Mouse (Mus musculus) midbrain, embryonic 12.5 days (tissue): ENCODE data around the gene Haus4. TPM values are rescaled to one million over a fixed set of nuclear protein-coding genes. Genes with fewer than 3 reads are reported as not detected.

Experiments used
- ATAC-seq: fragments of 200-750 bp; cut with Nextera tagmentation; 2 replicates; pipeline ENCODE4 v1.8.0; 2017; ENCODE audit warnings: low read depth, moderate TSS enrichment, moderate library complexity; ENCODE audit not compliant: low FRiP score
- H3K27ac ChIP-seq: fragments of 300-500 bp; sonication (generic); replicated peaks from 2 replicates; pipeline ENCODE4 v1.5.1; 2016; ENCODE audit warnings: mild to moderate bottlenecking
- H3K27me3 ChIP-seq: fragments of 300-500 bp; sonication (generic); 2 replicates; pipeline ENCODE4 v1.6.1; 2016; ENCODE audit warnings: mild to moderate bottlenecking
- H3K36me3 ChIP-seq: fragments of 300-500 bp; sonication (generic); 2 replicates; pipeline ENCODE4 v1.6.1; 2016
- H3K4me1 ChIP-seq: fragments of 300-500 bp; sonication (generic); 2 replicates; pipeline ENCODE4 v1.6.1; 2016
- H3K4me2 ChIP-seq: fragments of 300-500 bp; sonication (generic); replicated peaks from 2 replicates; pipeline ENCODE4 v1.6.1; 2016; ENCODE audit warnings: mild to moderate bottlenecking, moderate library complexity
- H3K4me3 ChIP-seq: fragments of 300-500 bp; sonication (generic); 2 replicates; pipeline ENCODE4 v1.5.1; 2016; ENCODE audit warnings: mild to moderate bottlenecking
- H3K9ac ChIP-seq: fragments of 300-500 bp; sonication (generic); replicated peaks from 2 replicates; pipeline ENCODE4 v1.6.1; 2016; ENCODE audit warnings: mild to moderate bottlenecking, moderate library complexity
- H3K9me3 ChIP-seq: fragments of 300-500 bp; sonication (generic); 2 replicates; pipeline ENCODE4 v1.6.1; 2016; ENCODE audit warnings: mild to moderate bottlenecking
- WGBS: fragments of 180-500 bp; shearing (Covaris S2); methylation state at CpG from one replicate; pipeline ENCODE4 v1.1.7; 2016; 5-methylcytosine and 5-hydroxymethylcytosine counted together
- polyA plus RNA-seq: library from polyadenylated mRNA; unstranded; fragments of >200 nt; fragmentation: Nextera tagmentation; extraction: Ambion mirVana; gene quantifications from 2 replicates; pipeline ENCODE4 v1.2.1, GENCODE M21; 2016

The Haus4 gene
- polyA plus RNA-seq, 1 experiment from 2014 or later: 35.0 TPM

- no peak overlapping the region for H3K4me3 ChIP-seq
- 0 out of 2 replicates have a peak overlapping the region, but pooled peaks have one; percentile 15 for H3K27ac ChIP-seq
- H3K4me1 ChIP-seq: peaks cover 48% of the 10 kb centered on the region
- no peaks in the 10 kb centered on the region for H3K9me3 ChIP-seq
- H3K9ac ChIP-seq: peak overlapping the region; percentile 12; the same call in 1 of the 2 replicates
- H3K36me3 ChIP-seq: peaks cover 27% of the 10 kb centered on the region
- H3K4me2 ChIP-seq: no peak overlapping the region
- 0 out of 2 replicates have a peak, but pooled peaks cover 4% of the 10 kb centered on the region for H3K27me3 ChIP-seq
- ATAC-seq: no peak
- WGBS: 59% methylated on average over 17 of the region's 17 CpGs
Observed at GRCm38 (mm10) chr14:54569451-54570392, 15.3 kb upstream of the Haus4 start.

- peaks cover 27% of the 10 kb centered on the region for H3K36me3 ChIP-seq
- H3K4me2 ChIP-seq: no peak overlapping the region
- no peak overlapping the region for H3K9ac ChIP-seq
- H3K4me3 ChIP-seq: no peak overlapping the region
- no peaks in the 10 kb centered on the region for H3K9me3 ChIP-seq
- ATAC-seq: no peak
- peaks cover 39% of the 10 kb centered on the region for H3K4me1 ChIP-seq
- WGBS: 74% methylated on average over 15 of the region's 15 CpGs
- 0 out of 2 replicates have a peak overlapping the region, but pooled peaks have one; percentile 15 for H3K27ac ChIP-seq
- H3K27me3 ChIP-seq: no peaks in the 10 kb centered on the region
Observed at GRCm38 (mm10) chr14:54568694-54569414, 14.4 kb upstream of the Haus4 start.

- Histone ChIP-seq H3K27me3 (no peaks in the 10 kb centered on the region), H3K4me1 (0 out of 2 replicates have a peak, but pooled peaks cover 3% of the 10 kb centered on the region), H3K27ac (no peak overlapping the region), H3K9ac (no peak overlapping the region), H3K4me2 (no peak overlapping the region), H3K9me3 (no peaks in the 10 kb centered on the region), H3K4me3 (no peak overlapping the region), H3K36me3 (no peaks in the 10 kb centered on the region)
- 87% methylated on average over 14 of the region's 14 CpGs for WGBS
- ATAC-seq: no peak
Observed at GRCm38 (mm10) chr14:54560527-54561242, 6.3 kb upstream of the Haus4 start.

- H3K36me3 ChIP-seq: no peaks in the 10 kb centered on the region
- no peaks in the 10 kb centered on the region for H3K9me3 ChIP-seq
- H3K4me3 ChIP-seq: no peak overlapping the region
- H3K4me1 ChIP-seq: peaks cover 10% of the 10 kb centered on the region
- H3K9ac ChIP-seq: no peak overlapping the region
- ATAC-seq: no peak
- no peak overlapping the region for H3K4me2 ChIP-seq
- H3K27me3 ChIP-seq: 0 out of 2 replicates have a peak, but pooled peaks cover 8% of the 10 kb centered on the region
- WGBS: 83% methylated on average over 8 of the region's 8 CpGs
- no peak overlapping the region for H3K27ac ChIP-seq
Observed at GRCm38 (mm10) chr14:54557330-54557729, 2.9 kb upstream of the Haus4 start.

- Histone ChIP-seq H3K9ac (peak overlapping the region; percentile 81), H3K4me2 (peak overlapping the region; percentile 87), H3K4me3 (peak overlapping the region; percentile 60), H3K27me3 (0 out of 2 replicates have a peak, but pooled peaks cover 8% of the 10 kb centered on the region), H3K9me3 (no peaks in the 10 kb centered on the region), H3K36me3 (peaks cover 9% of the 10 kb centered on the region; the same call in 1 of the 2 replicates), H3K4me1 (peaks cover 10% of the 10 kb centered on the region), H3K27ac (peak overlapping the region; percentile 67)
- ATAC-seq: no peak
- 5% methylated on average over 21 of the region's 21 CpGs for WGBS
Observed at GRCm38 (mm10) chr14:54553454-54553974, 902 bp downstream of the Haus4 start.

- peaks cover 54% of the 10 kb centered on the region for H3K36me3 ChIP-seq
Observed at GRCm38 (mm10) chr14:54544703-54545102, 9.7 kb downstream of the Haus4 start.

GRCm38 (mm10) chr14:54540771-54541170 is 13.6 kb downstream of the Haus4 start:
- ATAC-seq: no peak
- no peaks in the 10 kb centered on the region for H3K4me1 ChIP-seq
- no peak overlapping the region for H3K27ac ChIP-seq
- no peaks in the 10 kb centered on the region for H3K27me3 ChIP-seq
- H3K9ac ChIP-seq: no peak overlapping the region
- H3K4me3 ChIP-seq: no peak overlapping the region
- peaks cover 26% of the 10 kb centered on the region for H3K36me3 ChIP-seq
- WGBS: 60% methylated on average over 11 of the region's 11 CpGs
- H3K9me3 ChIP-seq: no peaks in the 10 kb centered on the region
- H3K4me2 ChIP-seq: no peak overlapping the region

More at GRCm38 (mm10) chr14:54544703-54545102, 9.7 kb downstream of the Haus4 start:
- Histone ChIP-seq H3K9ac (no peak overlapping the region), H3K4me3 (no peak overlapping the region), H3K9me3 (no peaks in the 10 kb centered on the region), H3K27ac (no peak overlapping the region), H3K4me2 (no peak overlapping the region), H3K4me1 (no peaks in the 10 kb centered on the region), H3K27me3 (no peaks in the 10 kb centered on the region)
- WGBS: 92% methylated on average over 5 of the region's 5 CpGs
- no peak for ATAC-seq

GRCm38 (mm10) chr14:54538580-54538979 is 15.8 kb downstream of the Haus4 start:
- no peak for ATAC-seq
- no peak overlapping the region for H3K9ac ChIP-seq
- H3K4me3 ChIP-seq: no peak overlapping the region
- H3K4me2 ChIP-seq: no peak overlapping the region
- H3K27me3 ChIP-seq: no peaks in the 10 kb centered on the region
- 87% methylated on average over 2 of the region's 2 CpGs for WGBS
- H3K36me3 ChIP-seq: peaks cover 15% of the 10 kb centered on the region
- no peaks in the 10 kb centered on the region for H3K9me3 ChIP-seq
- H3K4me1 ChIP-seq: no peaks in the 10 kb centered on the region
- no peak overlapping the region for H3K27ac ChIP-seq

- Histone ChIP-seq H3K36me3 (no peaks in the 10 kb centered on the region), H3K4me2 (no peak overlapping the region), H3K27ac (0 out of 2 replicates have a peak overlapping the region, but pooled peaks have one; percentile 77), H3K9me3 (no peaks in the 10 kb centered on the region), H3K4me1 (peaks cover 14% of the 10 kb centered on the region), H3K27me3 (no peaks in the 10 kb centered on the region), H3K9ac (no peak overlapping the region), H3K4me3 (no peak overlapping the region)
- 16% methylated on average over 17 of the region's 17 CpGs for WGBS
- peak; percentile 77 for ATAC-seq
Observed at GRCm38 (mm10) chr14:54528446-54529111, 25.8 kb downstream of the Haus4 start.

GRCm38 (mm10) chr14:54528007-54528393 is 26.4 kb downstream of the Haus4 start:
- Histone ChIP-seq H3K36me3 (no peaks in the 10 kb centered on the region), H3K4me3 (no peak overlapping the region), H3K9ac (peak overlapping the region; percentile 58; the same call in 1 of the 2 replicates), H3K4me1 (peaks cover 14% of the 10 kb centered on the region), H3K9me3 (no peaks in the 10 kb centered on the region), H3K27ac (peak overlapping the region; percentile 77), H3K27me3 (no peaks in the 10 kb centered on the region), H3K4me2 (peak overlapping the region; percentile 59)
- 21% methylated on average over 5 of the region's 5 CpGs for WGBS
- 0 out of 2 replicates have a peak, but pooled peaks have one; percentile 4 for ATAC-seq
